Mouse (Mus musculus): ENCODE measurements around the gene A430033K04Rik. TPM values are rescaled to one million over a fixed set of nuclear protein-coding genes. Genes with fewer than 3 reads are reported as not detected.

A430033K04Rik gene
- polyA plus RNA-seq (2017; shearing (Covaris generic)): 9.4 TPM

GRCm38 (mm10) chr5:138622645-138623477 is at the start of gene A430033K04Rik:
TSS of gene A430033K04Rik (plus strand) at chr5:138622859.

GRCm38 (mm10) chr5:138619211-138620128 is 3.2 kb upstream of the A430033K04Rik start, which contains the start of gene Zfp68:
TSS of gene Zfp68 (minus strand) at chr5:138619761.

Other genes starting within 250 kb of the A430033K04Rik start
- gene Zfp157, start 181.4 kb upstream of the A430033K04Rik start, polyA plus RNA-seq (2017; shearing (Covaris generic)): 29.4 TPM
- gene 1700123K08Rik, start 58.1 kb upstream of the A430033K04Rik start, polyA plus RNA-seq (2017; shearing (Covaris generic)): not detected
- gene Zfp68, start 3.1 kb upstream of the A430033K04Rik start, polyA plus RNA-seq (2017; shearing (Covaris generic)): 74.1 TPM
- gene Fam20c, start 131.7 kb downstream of the A430033K04Rik start, polyA plus RNA-seq (2017; shearing (Covaris generic)): not detected
- not detected for gene Gm5294, start 197.2 kb downstream of the A430033K04Rik start, polyA plus RNA-seq (2017; shearing (Covaris generic))